Mouse (Mus musculus): Measurements from ENCODE around the gene D17H6S53E.

Gene D17H6S53E

GRCm38 (mm10) chr17:35092403-35093198 lies 33.6 kb upstream of the D17H6S53E start:
- no peak for TF ChIP-seq GATA4 (IDR thresholded peaks at IDR 0.05; ENCODE audit: insufficient replicate concordance, low read length)

GRCm38 (mm10) chr17:35094475-35095365 lies 31.5 kb upstream of the D17H6S53E start:
- TF ChIP-seq GATA4 (IDR thresholded peaks at IDR 0.05; ENCODE audit: insufficient replicate concordance, low read length): no peak

- no peak for TF ChIP-seq GATA4 (IDR thresholded peaks at IDR 0.05; ENCODE audit: insufficient replicate concordance, low read length)
Measured at GRCm38 (mm10) chr17:35096597-35096996, 29.6 kb upstream of the D17H6S53E start.

GRCm38 (mm10) chr17:35097164-35097655 lies 29.0 kb upstream of the D17H6S53E start:
- no peak for TF ChIP-seq GATA4 (IDR thresholded peaks at IDR 0.05; ENCODE audit: insufficient replicate concordance, low read length)

GRCm38 (mm10) chr17:35100196-35100765 lies 25.9 kb upstream of the D17H6S53E start:
- no peak for TF ChIP-seq GATA4 (IDR thresholded peaks at IDR 0.05; ENCODE audit: insufficient replicate concordance, low read length)

GRCm38 (mm10) chr17:35101161-35101560 lies 25.0 kb upstream of the D17H6S53E start:
- TF ChIP-seq GATA4 (IDR thresholded peaks at IDR 0.05; ENCODE audit: insufficient replicate concordance, low read length): no peak

- no peak for TF ChIP-seq GATA4 (IDR thresholded peaks at IDR 0.05; ENCODE audit: insufficient replicate concordance, low read length)
Measured at GRCm38 (mm10) chr17:35102299-35102698, 23.9 kb upstream of the D17H6S53E start.

GRCm38 (mm10) chr17:35103221-35103690 lies 22.9 kb upstream of the D17H6S53E start:
- TF ChIP-seq GATA4 (IDR thresholded peaks at IDR 0.05; ENCODE audit: insufficient replicate concordance, low read length): no peak

- TF ChIP-seq GATA4 (IDR thresholded peaks at IDR 0.05; ENCODE audit: insufficient replicate concordance, low read length): no peak
Measured at GRCm38 (mm10) chr17:35104079-35104478, 22.1 kb upstream of the D17H6S53E start.

- no peak for TF ChIP-seq GATA4 (IDR thresholded peaks at IDR 0.05; ENCODE audit: insufficient replicate concordance, low read length)
Measured at GRCm38 (mm10) chr17:35104754-35105153, 21.4 kb upstream of the D17H6S53E start.

GRCm38 (mm10) chr17:35105740-35106389 lies 20.3 kb upstream of the D17H6S53E start:
- no peak for TF ChIP-seq GATA4 (IDR thresholded peaks at IDR 0.05; ENCODE audit: insufficient replicate concordance, low read length)

- TF ChIP-seq GATA4 (IDR thresholded peaks at IDR 0.05; ENCODE audit: insufficient replicate concordance, low read length): no peak
Measured at GRCm38 (mm10) chr17:35106522-35106921, 19.7 kb upstream of the D17H6S53E start.

- TF ChIP-seq GATA4 (IDR thresholded peaks at IDR 0.05; ENCODE audit: insufficient replicate concordance, low read length): no peak
Measured at GRCm38 (mm10) chr17:35108097-35108496, 18.1 kb upstream of the D17H6S53E start, which contains the start of gene Ly6g5c. Gene Ly6g5c (plus strand): TSS chr17:35108279.

- TF ChIP-seq GATA4 (IDR thresholded peaks at IDR 0.05; ENCODE audit: insufficient replicate concordance, low read length): peak; percentile 48; the same call in 1 of the 2 replicates
Measured at GRCm38 (mm10) chr17:35111774-35112173, 14.4 kb upstream of the D17H6S53E start.

Data from liver, adult (tissue).